Mouse (Mus musculus) myocyte (in vitro differentiated cells): ENCODE measurements at regions not wholly inside any gene's neighbourhood (a gene's known extent, or its start where the extent isn't known, plus 50 kb on each side); places are given as distances from the start of the nearest gene placed in this dataset.

Experiments
- H3K27me3 ChIP-seq: one replicate; pipeline ENCODE4 v1.6.1; 2011; ENCODE audit not compliant: control insufficient read depth, insufficient read depth, insufficient read length
- H3K36me3 ChIP-seq: one replicate; pipeline ENCODE4 v1.6.1; 2011; ENCODE audit not compliant: control insufficient read depth, insufficient read depth
- H3K4me2 ChIP-seq: one replicate; pipeline ENCODE4 v1.6.1; 2011; ENCODE audit warnings: low read depth, control low read depth
- H3K4me3 ChIP-seq: one replicate; pipeline ENCODE4 v1.5.1; 2011; ENCODE audit warnings: mild to moderate bottlenecking, control low read depth, moderate library complexity
- H3K79me2 ChIP-seq: one replicate; pipeline ENCODE4 v1.6.1; 2011; ENCODE audit not compliant: control insufficient read depth, insufficient read depth
- H3ac ChIP-seq: one replicate; pipeline ENCODE4 v1.6.1; 2011; ENCODE audit not compliant: control insufficient read depth, insufficient read length
- CEBPB ChIP-seq: IDR thresholded peaks from 2 replicates; pipeline ENCODE4 v1.6.1; 2011; ENCODE audit warnings: mild to moderate bottlenecking, moderate library complexity; ENCODE audit not compliant: poor library complexity, insufficient read depth, severe bottlenecking
- E2F4 ChIP-seq: IDR thresholded peaks from one replicate; pipeline ENCODE4 v1.6.1; 2011; ENCODE audit warnings: mild to moderate bottlenecking, control low read depth, moderate library complexity; ENCODE audit not compliant: insufficient read depth
- MAX ChIP-seq: IDR thresholded peaks from one replicate; pipeline ENCODE4 v1.6.1; 2011; ENCODE audit warnings: low read depth, mild to moderate bottlenecking, control low read depth
- MYOD1 ChIP-seq, 3 experiments: IDR thresholded peaks; one replicate each; pipeline ENCODE4 v1.6.1; 2011; ENCODE audit warnings: control low read depth in 2 of 3, low read depth in 2 of 3, mild to moderate bottlenecking in 2 of 3, moderate library complexity in 1 of 3; ENCODE audit not compliant: insufficient read length in 2 of 3, control insufficient read depth in 1 of 3
- MYOG ChIP-seq, 3 experiments: IDR thresholded peaks; one replicate each; pipeline ENCODE4 v1.6.1; 2011; ENCODE audit warnings: control low read depth in 2 of 3, low read depth in 2 of 3, mild to moderate bottlenecking in 2 of 3; ENCODE audit not compliant: insufficient read length in 2 of 3, control insufficient read depth in 1 of 3, insufficient read depth in 1 of 3
- POLR2A ChIP-seq: IDR thresholded peaks from one replicate; pipeline ENCODE4 v1.6.1; 2011; ENCODE audit warnings: low read depth, mild to moderate bottlenecking, control low read depth, moderate library complexity; ENCODE audit not compliant: insufficient read length
- POLR2AphosphoS2 ChIP-seq: IDR thresholded peaks from one replicate; pipeline ENCODE4 v1.6.1; 2011; ENCODE audit warnings: low read depth, control low read depth; ENCODE audit not compliant: insufficient read length
- REST ChIP-seq: IDR thresholded peaks from one replicate; pipeline ENCODE4 v1.6.1; 2011; ENCODE audit warnings: mild to moderate bottlenecking, control low read depth, moderate library complexity; ENCODE audit not compliant: insufficient read depth, insufficient read length
- SRF ChIP-seq: IDR thresholded peaks from one replicate; pipeline ENCODE4 v1.6.1; 2011; ENCODE audit warnings: low read depth; ENCODE audit not compliant: control insufficient read depth, insufficient read length
- TCF12 ChIP-seq: IDR thresholded peaks from one replicate; pipeline ENCODE4 v1.6.1; 2011; ENCODE audit warnings: mild to moderate bottlenecking, control low read depth; ENCODE audit not compliant: poor library complexity, insufficient read depth, severe bottlenecking
- TCF3 ChIP-seq: IDR thresholded peaks from one replicate; pipeline ENCODE4 v1.6.1; 2011; ENCODE audit warnings: low read depth, control low read depth; ENCODE audit not compliant: insufficient read length
- USF1 ChIP-seq: IDR thresholded peaks from one replicate; pipeline ENCODE4 v1.6.1; 2011; ENCODE audit warnings: low read depth, mild to moderate bottlenecking, control low read depth, moderate library complexity

DNA sequence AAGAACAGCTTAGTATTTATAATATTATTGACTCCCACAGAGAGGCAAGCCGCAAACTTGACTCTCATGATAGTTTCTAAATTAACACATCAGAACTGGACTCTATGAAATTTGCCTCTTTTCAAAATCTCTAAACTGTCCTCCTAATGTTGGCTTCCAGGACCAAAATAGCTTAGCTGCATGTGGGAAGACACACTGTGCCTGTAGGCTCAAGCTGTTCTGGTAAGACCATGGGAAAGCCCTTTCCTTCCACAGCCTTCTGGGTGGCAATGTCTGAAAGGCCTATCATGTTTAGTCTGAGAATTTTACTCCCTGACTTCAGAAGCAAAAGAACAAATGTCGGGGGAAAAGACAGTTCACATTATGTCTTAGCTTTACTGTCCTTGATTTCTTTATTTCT, 203.1 kb upstream of the Slc8a1 start:
- Histone ChIP-seq H3K79me2 (no peaks in the 10 kb centered on the region), H3K4me2 (no peak overlapping the region), H3K36me3 (no peaks in the 10 kb centered on the region), H3ac (no peak overlapping the region), H3K27me3 (no peaks in the 10 kb centered on the region), H3K4me3 (no peak overlapping the region)
- no peak for TF ChIP-seq TCF3
- TF ChIP-seq POLR2AphosphoS2 = no peak

DNA sequence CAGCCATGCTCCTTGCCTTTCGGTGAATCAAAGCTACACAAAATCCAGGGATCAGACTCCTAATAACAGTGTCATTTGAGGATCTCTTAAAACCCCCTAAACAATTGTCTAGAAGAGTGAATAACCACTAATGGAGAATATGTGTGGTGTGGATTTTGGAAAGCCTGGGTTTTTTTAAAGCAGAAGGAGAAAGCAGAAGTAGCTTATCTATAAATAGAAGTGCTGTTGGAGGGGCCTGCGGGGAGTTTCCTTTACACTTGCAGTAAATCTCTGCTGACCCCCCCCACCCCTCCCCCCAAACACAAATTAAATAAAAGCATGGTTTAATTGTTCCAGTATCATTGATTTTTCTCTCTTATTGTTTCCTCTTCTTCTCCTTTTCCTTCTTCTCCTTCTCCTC, 192.6 kb upstream of the Slc8a1 start:
- Histone ChIP-seq H3K36me3 (no peaks in the 10 kb centered on the region), H3K4me2 (no peak overlapping the region), H3K27me3 (no peaks in the 10 kb centered on the region), H3K4me3 (no peak overlapping the region), H3ac (no peak overlapping the region), H3K79me2 (no peaks in the 10 kb centered on the region)
- TF ChIP-seq SRF (no peak), USF1 (no peak), MYOD1 (IDR thresholded peaks at IDR 0.05; ENCODE audit: control insufficient read depth in 1 of 3, insufficient read length in 2 of 3, low read depth in 2 of 3) (no peak), POLR2A (no peak), TCF12 (no peak), MYOG (IDR thresholded peaks at IDR 0.05; ENCODE audit: control insufficient read depth in 1 of 3, insufficient read depth in 1 of 3, insufficient read length in 2 of 3, low read depth in 2 of 3) (no peak), CEBPB (no peak), E2F4 (no peak), REST (no peak), TCF3 (no peak), MAX (no peak), POLR2AphosphoS2 (no peak)

DNA sequence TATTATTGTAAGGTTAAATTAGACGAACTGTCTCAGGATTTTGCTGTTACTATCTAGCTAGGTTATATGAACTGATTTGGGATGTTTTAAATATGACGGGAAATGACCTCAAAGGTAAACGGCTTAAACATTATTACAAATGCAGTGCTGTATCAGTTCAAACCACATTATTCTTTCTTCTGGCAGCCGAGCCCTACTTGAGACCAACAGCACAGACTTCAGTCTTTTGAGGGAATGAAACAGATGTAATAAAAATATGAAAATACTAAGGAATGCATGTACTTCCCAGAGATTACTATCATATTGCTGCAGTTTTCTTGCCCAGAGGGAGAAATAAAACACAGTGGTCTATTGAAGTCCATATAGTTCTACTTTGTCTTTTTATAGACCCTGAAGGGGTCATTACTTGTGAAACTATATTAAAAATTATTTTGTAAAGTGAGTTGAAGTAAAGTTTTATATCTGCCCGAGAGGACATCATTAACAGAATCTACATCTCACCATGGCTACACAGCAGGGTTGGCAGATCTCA, 168.4 kb upstream of the Slc8a1 start:
- no peak overlapping the region for H3K4me2 ChIP-seq
- TF ChIP-seq TCF12 (no peak), E2F4 (no peak), TCF3 (no peak), REST (no peak), CEBPB (no peak), MAX (no peak), MYOD1 (IDR thresholded peaks at IDR 0.05; ENCODE audit: control insufficient read depth in 1 of 3, insufficient read length in 2 of 3, low read depth in 2 of 3) (no peak), USF1 (no peak)
- H3K79me2 ChIP-seq = no peaks in the 10 kb centered on the region
- no peak overlapping the region for H3ac ChIP-seq
- H3K36me3 ChIP-seq = no peaks in the 10 kb centered on the region
- no peak overlapping the region for H3K4me3 ChIP-seq
- H3K27me3 ChIP-seq = no peaks in the 10 kb centered on the region

DNA sequence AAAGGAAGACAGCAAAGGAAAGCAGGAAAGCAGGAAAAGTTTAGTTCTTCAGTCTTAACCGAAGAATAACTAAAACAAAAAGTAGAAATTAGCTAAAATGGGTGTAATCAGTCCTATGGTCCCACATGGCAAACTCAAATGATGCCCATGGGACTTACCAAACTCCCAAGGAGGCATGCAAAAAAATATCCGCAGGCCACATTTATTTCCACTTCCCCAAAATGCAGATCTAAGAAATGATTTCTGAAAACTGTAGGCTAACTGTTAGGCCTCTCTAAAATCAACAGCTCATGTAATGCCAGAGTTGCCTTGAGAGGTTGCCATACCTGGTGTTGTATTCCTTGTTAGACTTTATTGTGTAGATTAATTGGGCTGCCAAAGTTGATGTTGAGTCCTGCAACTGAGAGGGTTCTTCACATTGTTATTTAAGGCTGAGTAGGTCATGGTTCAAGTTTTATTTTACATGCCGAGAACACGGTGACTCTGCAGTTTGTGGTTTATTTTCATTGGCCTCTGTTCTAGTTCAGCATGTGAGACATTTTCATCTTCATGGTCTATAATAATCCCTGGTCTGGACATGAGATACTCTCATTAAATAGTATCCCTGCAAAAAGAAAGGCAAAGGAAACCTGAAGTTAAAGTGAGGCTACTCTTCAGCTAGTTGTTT, 164.0 kb upstream of the Slc8a1 start:
- no peaks in the 10 kb centered on the region for H3K36me3 ChIP-seq
- TF ChIP-seq SRF (no peak), POLR2A (no peak), MAX (no peak), CEBPB (no peak), POLR2AphosphoS2 (no peak), MYOD1 (IDR thresholded peaks at IDR 0.05; ENCODE audit: control insufficient read depth in 1 of 3, insufficient read length in 2 of 3, low read depth in 2 of 3) (no peak), E2F4 (no peak), TCF3 (no peak), REST (no peak)
- no peaks in the 10 kb centered on the region for H3K27me3 ChIP-seq
- no peak overlapping the region for H3K4me3 ChIP-seq
- no peak overlapping the region for H3ac ChIP-seq
- no peaks in the 10 kb centered on the region for H3K79me2 ChIP-seq
- H3K4me2 ChIP-seq = peak overlapping the region; percentile 56

DNA sequence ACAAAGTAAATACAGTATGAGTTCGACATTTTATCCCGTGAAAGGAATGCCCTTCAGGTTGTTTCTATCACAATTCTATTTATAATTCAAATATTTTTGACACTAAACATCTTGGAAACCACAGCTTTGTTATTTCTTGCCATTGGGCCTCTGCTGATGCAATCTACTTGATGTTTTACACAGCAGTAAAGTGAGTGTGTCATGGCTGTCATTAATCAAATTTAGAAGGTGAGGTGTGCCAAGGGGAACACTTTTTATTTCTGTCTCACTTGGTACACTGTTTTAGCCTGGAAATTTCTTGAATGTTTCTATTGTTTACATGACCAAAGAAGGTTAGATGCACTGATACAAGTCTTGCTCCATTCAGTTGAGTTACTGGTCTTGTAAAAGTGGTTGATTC, 160.8 kb upstream of the Slc8a1 start:
- Histone ChIP-seq H3K27me3 (no peaks in the 10 kb centered on the region), H3K4me3 (no peak overlapping the region), H3K4me2 (peak overlapping the region; percentile 20), H3K79me2 (no peaks in the 10 kb centered on the region), H3K36me3 (no peaks in the 10 kb centered on the region), H3ac (no peak overlapping the region)
- TF ChIP-seq TCF3 (no peak), CEBPB (peak; percentile 86), E2F4 (no peak)

DNA sequence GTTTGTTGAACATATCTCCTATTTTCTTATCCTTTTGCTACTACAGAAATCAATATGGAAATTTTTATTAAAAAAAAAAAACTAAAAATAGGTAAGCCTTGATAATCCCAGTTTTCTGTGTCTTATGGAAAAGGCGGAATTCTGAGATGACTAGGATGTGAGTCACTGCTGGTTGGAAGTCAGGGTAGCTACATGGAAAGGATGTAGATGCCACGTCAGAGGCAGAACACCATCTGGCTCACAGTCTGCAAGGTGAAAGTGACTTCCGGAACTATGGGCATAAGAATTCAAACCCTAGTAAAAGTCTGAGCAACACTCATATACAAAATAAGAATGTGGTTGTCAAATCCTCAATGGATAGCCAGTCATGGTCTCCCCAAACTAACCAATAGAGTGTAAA, 140.0 kb upstream of the Slc8a1 start:
- Histone ChIP-seq H3K36me3 (no peaks in the 10 kb centered on the region), H3K79me2 (no peaks in the 10 kb centered on the region), H3K4me3 (no peak overlapping the region), H3K27me3 (no peaks in the 10 kb centered on the region), H3ac (no peak overlapping the region), H3K4me2 (no peak overlapping the region)
- TF ChIP-seq MYOG (IDR thresholded peaks at IDR 0.05; ENCODE audit: control insufficient read depth in 1 of 3, insufficient read depth in 1 of 3, insufficient read length in 2 of 3, low read depth in 2 of 3) (no peak), USF1 (no peak), TCF12 (no peak)
